Mouse (Mus musculus) embryonic facial prominence, embryonic 15.5 days (tissue): Measurements from ENCODE around the gene Lsm7. TPM values are rescaled to one million over a fixed set of nuclear protein-coding genes. Genes with fewer than 3 reads are reported as not detected.

Source experiments
- ATAC-seq: fragments of 200-750 bp; cut with Nextera tagmentation; 2 replicates; pipeline ENCODE4 v1.8.0; 2017; ENCODE audit warnings: low read depth, moderate TSS enrichment; ENCODE audit not compliant: insufficient number of reproducible peaks, low FRiP score, low TSS enrichment
- H3K27ac ChIP-seq: fragments of 300-500 bp; sonication (generic); replicated peaks from 2 replicates; pipeline ENCODE4 v1.5.1; 2015; ENCODE audit warnings: mild to moderate bottlenecking, inconsistent platforms
- H3K27me3 ChIP-seq: fragments of 300-500 bp; sonication (generic); 2 replicates; pipeline ENCODE4 v1.6.1; 2015; ENCODE audit warnings: inconsistent platforms
- H3K36me3 ChIP-seq: fragments of 300-500 bp; sonication (generic); 2 replicates; pipeline ENCODE4 v1.6.1; 2015; ENCODE audit warnings: mild to moderate bottlenecking, inconsistent platforms
- H3K4me1 ChIP-seq: fragments of 300-500 bp; sonication (generic); 2 replicates; pipeline ENCODE4 v1.6.1; 2015; ENCODE audit warnings: inconsistent platforms
- H3K4me2 ChIP-seq: fragments of 300-500 bp; sonication (generic); replicated peaks from 2 replicates; pipeline ENCODE4 v1.6.1; 2015; ENCODE audit warnings: mild to moderate bottlenecking, inconsistent platforms
- H3K4me3 ChIP-seq: fragments of 300-500 bp; sonication (generic); replicated peaks from 2 replicates; pipeline ENCODE4 v1.5.1; 2015; ENCODE audit warnings: mild to moderate bottlenecking, inconsistent platforms
- H3K9ac ChIP-seq: fragments of 300-500 bp; sonication (generic); 2 replicates; pipeline ENCODE4 v1.6.1; 2015; ENCODE audit warnings: inconsistent platforms
- H3K9me3 ChIP-seq: fragments of 300-500 bp; sonication (generic); replicated peaks from 2 replicates; pipeline ENCODE4 v1.6.1; 2016; ENCODE audit warnings: inconsistent platforms
- WGBS: fragments of 180-500 bp; shearing (Covaris S2); methylation state at CpG from one replicate; pipeline ENCODE4 v1.1.7; 2015; 5-methylcytosine and 5-hydroxymethylcytosine counted together
- polyA plus RNA-seq: library from polyadenylated mRNA; unstranded; fragments of >200 nt; fragmentation: Nextera tagmentation; extraction: Ambion mirVana; gene quantifications from 2 replicates; pipeline ENCODE4 v1.2.1, GENCODE M21; 2015

Lsm7 gene
- polyA plus RNA-seq, 1 experiment from 2014 or later = 252 TPM

- no peak overlapping the region for H3K4me2 ChIP-seq
- peaks cover 39% of the 10 kb centered on the region for H3K27me3 ChIP-seq
- no peaks in the 10 kb centered on the region for H3K36me3 ChIP-seq
- WGBS = 56% methylated on average over 8 of the region's 8 CpGs
- H3K9me3 ChIP-seq = no peaks in the 10 kb centered on the region
- ATAC-seq = no peak
- no peak overlapping the region for H3K27ac ChIP-seq
- H3K4me3 ChIP-seq = no peak overlapping the region
- no peak overlapping the region for H3K9ac ChIP-seq
- peaks cover 11% of the 10 kb centered on the region for H3K4me1 ChIP-seq
Observed at GRCm38 (mm10) chr10:80845055-80845693, 9.8 kb downstream of the Lsm7 start.

GRCm38 (mm10) chr10:80843931-80844547 lies 11.0 kb downstream of the Lsm7 start, which contains the start of gene Lingo3:
Lingo3 (minus strand) TSS chr10:80844039.
- ATAC-seq = no peak
- H3K27ac ChIP-seq = no peak within 1 kb of the TSS
- no peaks in the 10 kb centered on the region for H3K36me3 ChIP-seq
- peak within 1 kb of the TSS; percentile 91 for H3K4me2 ChIP-seq
- H3K4me1 ChIP-seq = peaks cover 11% of the 10 kb centered on the region
- H3K4me3 ChIP-seq = peak within 1 kb of the TSS; percentile 50
- no peaks in the 10 kb centered on the region for H3K9me3 ChIP-seq
- peaks cover 39% of the 10 kb centered on the region for H3K27me3 ChIP-seq
- 3% methylated on average over 46 of the region's 51 CpGs for WGBS
- H3K9ac ChIP-seq = peak within 1 kb of the TSS; percentile 35

GRCm38 (mm10) chr10:80843087-80843930 lies 11.7 kb downstream of the Lsm7 start:
- ATAC-seq = no peak
- Histone ChIP-seq H3K27me3 (peaks cover 39% of the 10 kb centered on the region), H3K4me1 (peaks cover 11% of the 10 kb centered on the region), H3K9ac (peak overlapping the region; percentile 35), H3K36me3 (no peaks in the 10 kb centered on the region), H3K27ac (no peak overlapping the region), H3K4me2 (peak overlapping the region; percentile 91), H3K4me3 (peak overlapping the region; percentile 50), H3K9me3 (no peaks in the 10 kb centered on the region)
- 7% methylated on average over 32 of the region's 32 CpGs for WGBS

- Histone ChIP-seq H3K36me3 (no peaks in the 10 kb centered on the region), H3K27me3 (peaks cover 39% of the 10 kb centered on the region), H3K27ac (no peak overlapping the region), H3K4me3 (no peak overlapping the region), H3K9ac (no peak overlapping the region), H3K4me2 (no peak overlapping the region), H3K4me1 (peaks cover 13% of the 10 kb centered on the region), H3K9me3 (no peaks in the 10 kb centered on the region)
- no peak for ATAC-seq
- 80% methylated on average over 15 of the region's 15 CpGs for WGBS
Observed at GRCm38 (mm10) chr10:80842334-80842733, 12.7 kb downstream of the Lsm7 start.

- no peaks in the 10 kb centered on the region for H3K9me3 ChIP-seq
- no peaks in the 10 kb centered on the region for H3K36me3 ChIP-seq
- peaks cover 39% of the 10 kb centered on the region for H3K27me3 ChIP-seq
- no peak overlapping the region for H3K27ac ChIP-seq
- H3K4me1 ChIP-seq = peaks cover 20% of the 10 kb centered on the region
- 74% methylated on average over 2 of the region's 2 CpGs for WGBS
- no peak overlapping the region for H3K4me2 ChIP-seq
- no peak for ATAC-seq
- no peak overlapping the region for H3K9ac ChIP-seq
- no peak overlapping the region for H3K4me3 ChIP-seq
Observed at GRCm38 (mm10) chr10:80841685-80842084, 13.3 kb downstream of the Lsm7 start.

- Histone ChIP-seq H3K27me3 (peaks cover 44% of the 10 kb centered on the region), H3K36me3 (no peaks in the 10 kb centered on the region), H3K9ac (no peak overlapping the region), H3K4me2 (no peak overlapping the region), H3K27ac (no peak overlapping the region), H3K9me3 (no peaks in the 10 kb centered on the region), H3K4me3 (no peak overlapping the region), H3K4me1 (peaks cover 20% of the 10 kb centered on the region)
- no peak for ATAC-seq
- WGBS = 62% methylated on average over 6 of the region's 6 CpGs
Observed at GRCm38 (mm10) chr10:80839848-80840247, 15.2 kb downstream of the Lsm7 start.

GRCm38 (mm10) chr10:80838346-80838912 lies 16.6 kb downstream of the Lsm7 start:
- Histone ChIP-seq H3K27me3 (peaks cover 44% of the 10 kb centered on the region), H3K9ac (no peak overlapping the region)
- ATAC-seq = no peak

GRCm38 (mm10) chr10:80837827-80838226 lies 17.2 kb downstream of the Lsm7 start:
- no peaks in the 10 kb centered on the region for H3K9me3 ChIP-seq
- 0 out of 2 replicates have a peak, but pooled peaks cover 9% of the 10 kb centered on the region for H3K4me1 ChIP-seq
- no peak overlapping the region for H3K9ac ChIP-seq
- H3K27ac ChIP-seq = no peak overlapping the region
- no peak overlapping the region for H3K4me2 ChIP-seq
- WGBS = 20% methylated on average over 2 of the region's 2 CpGs
- no peak for ATAC-seq
- H3K27me3 ChIP-seq = peaks cover 40% of the 10 kb centered on the region
- 0 out of 2 replicates have a peak, but pooled peaks cover 4% of the 10 kb centered on the region for H3K36me3 ChIP-seq
- no peak overlapping the region for H3K4me3 ChIP-seq

More at GRCm38 (mm10) chr10:80838346-80838912, 16.6 kb downstream of the Lsm7 start:
- Histone ChIP-seq H3K36me3 (0 out of 2 replicates have a peak, but pooled peaks cover 4% of the 10 kb centered on the region), H3K4me2 (no peak overlapping the region), H3K4me1 (peaks cover 11% of the 10 kb centered on the region), H3K9me3 (no peaks in the 10 kb centered on the region), H3K27ac (no peak overlapping the region), H3K4me3 (no peak overlapping the region)
- WGBS = 56% methylated on average over 2 of the region's 2 CpGs

- Histone ChIP-seq H3K36me3 (0 out of 2 replicates have a peak, but pooled peaks cover 4% of the 10 kb centered on the region), H3K9ac (no peak overlapping the region), H3K4me1 (0 out of 2 replicates have a peak, but pooled peaks cover 9% of the 10 kb centered on the region), H3K9me3 (no peaks in the 10 kb centered on the region), H3K4me2 (no peak overlapping the region), H3K27me3 (peaks cover 31% of the 10 kb centered on the region), H3K27ac (no peak overlapping the region), H3K4me3 (no peak overlapping the region)
- no peak for ATAC-seq
- 32% methylated on average over 7 of the region's 7 CpGs for WGBS
Observed at GRCm38 (mm10) chr10:80836949-80837379, 18.0 kb downstream of the Lsm7 start.

- Histone ChIP-seq H3K27ac (no peak overlapping the region), H3K27me3 (peaks cover 28% of the 10 kb centered on the region), H3K4me2 (no peak overlapping the region), H3K4me1 (peaks cover 19% of the 10 kb centered on the region), H3K36me3 (0 out of 2 replicates have a peak, but pooled peaks cover 6% of the 10 kb centered on the region), H3K9ac (no peak overlapping the region), H3K9me3 (no peaks in the 10 kb centered on the region), H3K4me3 (no peak overlapping the region)
- WGBS = 66% methylated on average over 30 of the region's 30 CpGs
- ATAC-seq = no peak
Observed at GRCm38 (mm10) chr10:80835617-80836016, 19.4 kb downstream of the Lsm7 start.

- peaks cover 28% of the 10 kb centered on the region for H3K27me3 ChIP-seq
- no peak overlapping the region for H3K27ac ChIP-seq
- 58% methylated on average over 7 of the region's 7 CpGs for WGBS
- H3K4me2 ChIP-seq = no peak overlapping the region
- H3K4me3 ChIP-seq = no peak overlapping the region
- H3K9ac ChIP-seq = no peak overlapping the region
- no peaks in the 10 kb centered on the region for H3K9me3 ChIP-seq
- H3K36me3 ChIP-seq = peaks cover 22% of the 10 kb centered on the region
- no peak for ATAC-seq
- H3K4me1 ChIP-seq = peaks cover 42% of the 10 kb centered on the region
Observed at GRCm38 (mm10) chr10:80832818-80833217, 22.2 kb downstream of the Lsm7 start.
